Mouse (Mus musculus): Measurements from ENCODE around the gene Pde4d.

Gene Pde4d

GRCm38 (mm10) chr13:108490872-108491271, 41.1 kb downstream of the Pde4d start:
- no peak for DNase-seq (ENCODE audit: low spot score)

GRCm38 (mm10) chr13:108492886-108493285, 43.1 kb downstream of the Pde4d start:
- no peak for DNase-seq (ENCODE audit: low spot score)

GRCm38 (mm10) chr13:108494365-108494764, 44.6 kb downstream of the Pde4d start:
- no peak for DNase-seq (ENCODE audit: low spot score)

DNA sequence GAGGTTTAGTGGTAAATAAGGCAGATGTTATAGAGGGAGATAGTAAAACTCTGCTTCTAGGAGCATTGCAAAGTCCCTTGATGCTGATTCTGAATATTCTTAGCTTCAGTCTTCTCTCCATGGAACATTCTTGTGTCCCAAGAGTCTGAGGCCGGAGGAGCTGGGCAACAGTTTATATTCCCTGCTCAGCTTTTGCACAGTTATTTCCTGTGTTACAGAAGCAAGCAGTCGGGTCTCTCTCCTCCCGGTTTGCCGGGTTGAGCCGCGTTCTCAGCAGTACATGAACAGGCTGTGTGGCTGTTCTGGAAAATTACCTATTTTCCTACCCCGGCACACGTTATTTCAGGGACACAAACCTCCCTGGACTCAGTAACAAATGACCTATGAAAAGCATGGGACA, 48.0 kb downstream of the Pde4d start:
- no peak for DNase-seq (ENCODE audit: low spot score)

DNA sequence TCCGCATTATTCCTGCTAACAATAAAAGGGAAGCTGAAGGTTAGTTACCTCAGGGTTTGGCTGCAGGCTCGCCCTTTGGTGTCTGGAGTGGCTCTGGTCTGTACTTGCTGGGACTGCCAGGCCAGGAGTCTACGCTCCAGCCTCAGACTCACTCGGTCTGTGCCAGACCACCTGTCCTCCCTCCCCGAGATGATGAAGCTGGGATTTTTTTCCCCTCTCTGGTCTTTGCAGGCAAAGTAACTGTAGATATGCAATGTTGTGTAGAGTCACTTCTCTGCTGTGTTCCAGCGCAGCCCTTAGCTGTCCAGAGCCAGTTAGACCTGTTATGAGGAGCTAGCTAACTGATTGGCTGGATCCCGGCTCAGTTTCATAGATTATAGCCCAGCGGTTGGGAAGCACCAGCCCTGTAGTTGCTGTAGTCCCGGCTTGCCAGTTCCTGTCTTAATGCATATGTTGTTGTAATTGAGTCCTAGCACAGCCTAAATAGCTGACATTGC, 48.5 kb downstream of the Pde4d start:
- no peak for DNase-seq (ENCODE audit: low spot score)

DNA sequence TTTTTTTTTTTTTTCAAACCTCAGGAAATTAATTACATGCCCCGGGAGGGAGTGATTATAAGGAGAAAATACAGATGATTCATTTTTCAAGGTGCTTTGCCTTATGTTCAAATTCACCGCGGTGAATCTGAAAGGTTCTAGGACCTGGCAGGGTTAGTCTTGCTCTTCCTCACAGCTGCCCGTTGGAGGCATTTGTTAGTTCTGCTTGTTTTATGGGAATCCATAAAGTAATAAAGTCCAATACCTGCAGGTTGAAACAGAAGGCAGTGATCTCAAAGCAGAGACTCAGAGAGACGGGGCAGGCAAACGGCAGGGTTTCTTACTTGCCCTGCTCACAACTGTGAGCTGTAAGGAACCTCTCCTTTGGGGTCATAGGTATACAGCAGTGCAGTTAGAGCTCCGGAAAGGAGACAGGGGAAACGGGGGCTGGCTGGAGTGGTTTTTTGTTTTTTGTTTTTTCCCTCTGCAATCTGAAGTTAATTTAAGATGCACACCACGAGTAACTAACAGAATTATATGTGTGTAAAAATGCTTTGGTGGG, 49.1 kb downstream of the Pde4d start:
- DNase-seq (ENCODE audit: low spot score): no peak

DNA sequence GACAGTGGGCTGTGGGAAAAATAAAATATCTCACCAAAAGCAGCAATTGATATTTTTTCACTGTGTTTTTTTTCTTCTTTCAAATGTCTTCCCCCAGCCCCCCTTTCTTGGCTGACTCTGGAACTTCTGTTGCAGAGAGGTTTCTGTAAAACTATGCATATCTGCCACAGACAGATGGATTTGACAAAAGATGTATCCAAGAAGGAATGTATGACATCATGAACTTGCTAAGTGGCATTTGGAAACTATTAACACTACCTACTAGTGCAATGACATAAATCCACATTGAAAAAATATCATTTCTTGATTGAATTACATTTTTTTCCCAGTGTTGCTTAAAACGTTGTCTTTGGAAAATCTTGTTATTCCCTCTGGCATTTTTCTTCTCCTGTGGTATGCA, 51.6 kb downstream of the Pde4d start:
- DNase-seq (ENCODE audit: low spot score): no peak

DNA sequence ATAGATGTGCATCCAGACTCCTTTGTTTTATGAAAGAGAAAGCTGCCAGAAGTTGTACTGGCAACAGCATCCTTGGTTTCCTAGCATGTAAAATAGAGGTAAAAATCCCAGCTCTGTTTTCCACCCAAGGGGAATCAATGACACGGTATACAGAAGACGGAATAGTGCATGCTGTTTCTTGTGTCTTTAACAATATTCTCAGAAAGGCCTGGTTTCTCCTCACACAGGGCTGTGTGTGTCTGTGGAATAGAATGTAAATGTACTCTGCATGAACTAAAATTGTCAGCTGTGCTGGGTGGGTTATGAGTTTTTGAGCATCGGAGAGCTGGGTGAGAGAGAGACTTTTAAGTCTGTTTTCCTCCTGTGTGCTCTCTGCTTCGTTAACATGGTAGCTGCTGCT, 74.8 kb downstream of the Pde4d start:
- DNase-seq (ENCODE audit: low spot score): no peak

GRCm38 (mm10) chr13:108524969-108525368, 75.2 kb downstream of the Pde4d start:
- DNase-seq (ENCODE audit: low spot score): no peak

DNA sequence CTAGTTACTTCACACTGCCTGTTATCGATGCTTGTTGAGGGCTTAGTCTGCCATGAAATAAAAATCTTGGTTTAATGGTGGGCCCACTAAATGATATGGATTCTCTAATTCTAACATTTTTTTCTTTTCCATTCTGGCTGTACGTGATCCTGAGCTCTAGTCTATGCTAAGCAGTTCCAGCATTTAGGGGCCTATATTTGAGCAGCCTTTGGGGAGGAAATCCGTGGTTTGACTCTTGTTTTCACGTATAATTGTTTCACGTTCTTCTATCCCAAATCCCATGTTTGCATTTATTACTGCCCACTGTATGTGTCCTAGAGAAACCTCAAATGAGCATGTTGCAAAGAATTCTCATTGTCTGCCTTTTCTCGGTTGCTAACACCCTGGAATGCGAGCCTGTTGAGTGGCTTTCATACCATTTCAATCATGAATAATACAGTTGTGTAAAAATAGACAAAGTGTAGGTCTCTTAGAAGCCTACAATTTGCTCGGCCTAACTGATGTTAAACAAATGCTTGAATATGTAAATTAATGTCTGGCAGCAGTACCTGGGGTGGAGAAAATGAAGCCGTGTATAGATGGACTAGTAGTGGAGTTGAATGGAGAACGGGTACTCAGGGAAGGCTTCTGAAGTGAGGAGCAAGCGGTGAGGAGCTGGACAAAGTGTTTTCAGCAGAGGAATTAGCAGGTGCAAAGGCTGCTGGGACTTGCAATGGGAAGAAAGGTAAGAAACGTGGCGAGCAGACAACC, 76.7 kb downstream of the Pde4d start:
- DNase-seq (ENCODE audit: low spot score): no peak

DNA sequence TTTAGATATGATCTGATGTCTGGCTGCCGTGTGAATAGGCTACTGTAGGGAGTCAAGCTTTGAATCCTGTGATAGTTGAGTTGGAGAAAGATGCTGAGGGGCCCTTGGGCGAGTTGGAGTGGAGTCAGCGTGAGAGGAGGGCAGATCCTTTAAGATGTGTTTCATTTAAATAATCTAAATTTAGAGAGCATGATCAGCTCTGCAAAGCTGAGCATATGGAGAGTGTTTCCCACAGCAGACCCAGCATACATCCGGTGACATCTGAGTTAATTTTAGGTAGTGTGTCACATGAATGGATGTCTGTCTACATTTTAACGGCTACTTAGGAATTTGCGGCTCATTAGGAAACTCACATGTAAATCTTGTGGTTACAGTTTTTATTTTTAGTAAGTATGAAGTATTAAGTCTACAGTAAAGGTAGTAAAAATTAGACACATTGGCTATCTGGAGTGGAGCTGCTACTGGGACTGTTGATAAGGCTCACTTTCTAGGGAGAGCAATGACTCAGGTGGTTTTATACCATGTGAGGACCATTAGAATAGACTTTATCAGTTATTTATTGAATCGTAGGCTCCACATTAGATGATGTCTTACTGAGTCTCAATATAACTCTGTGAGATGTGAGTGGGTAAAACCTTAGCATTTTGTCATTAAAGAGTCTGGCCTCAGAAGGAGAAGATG, 77.5 kb downstream of the Pde4d start:
- no peak for DNase-seq (ENCODE audit: low spot score)

DNA sequence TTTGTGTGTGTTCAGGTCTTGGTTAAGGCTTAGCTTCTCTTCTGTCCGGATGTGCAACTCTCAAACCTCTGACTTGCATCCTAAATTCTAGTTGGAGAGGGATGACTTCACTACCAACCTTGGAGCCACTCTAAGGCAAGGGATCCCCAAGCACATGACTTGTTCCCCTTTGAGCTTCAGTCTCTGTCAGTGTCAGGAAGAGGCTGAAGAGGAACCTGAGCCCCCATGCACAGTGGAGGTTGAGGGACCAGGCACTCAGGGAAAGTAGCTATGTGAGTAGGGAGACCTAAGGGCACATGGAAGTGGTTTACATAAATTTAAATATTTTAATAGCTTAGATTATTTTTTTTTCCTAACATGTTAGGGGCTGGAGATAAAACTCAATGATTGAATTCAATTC, 78.6 kb downstream of the Pde4d start:
- DNase-seq (ENCODE audit: low spot score): no peak

GRCm38 (mm10) chr13:108532875-108533274, 83.1 kb downstream of the Pde4d start:
- no peak for DNase-seq (ENCODE audit: low spot score)

DNA sequence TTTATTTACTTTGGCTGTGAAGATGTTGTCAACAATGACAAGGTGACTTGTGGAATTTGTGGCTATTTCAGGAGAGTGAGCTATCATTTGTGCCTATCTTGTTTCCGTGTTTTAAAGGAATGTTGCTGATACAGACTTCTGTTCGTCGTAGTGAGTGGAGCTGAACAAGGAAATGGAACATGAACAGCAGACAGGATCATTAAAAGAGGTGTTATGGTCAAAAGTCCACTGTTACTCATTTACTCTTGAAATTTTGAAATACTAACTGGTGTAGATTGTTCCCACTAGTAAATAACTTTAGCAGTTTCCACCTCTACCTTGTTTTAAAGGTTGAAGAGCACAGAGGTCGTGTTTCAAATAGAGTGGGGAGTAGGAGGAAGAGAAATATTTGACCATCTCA, 86.7 kb downstream of the Pde4d start:
- no peak for DNase-seq (ENCODE audit: low spot score)

- DNase-seq (ENCODE audit: low spot score): no peak
Measured at GRCm38 (mm10) chr13:108536951-108537350, 87.2 kb downstream of the Pde4d start.

GRCm38 (mm10) chr13:108538760-108539369, 89.1 kb downstream of the Pde4d start:
- DNase-seq (ENCODE audit: low spot score): no peak

- DNase-seq (ENCODE audit: low spot score): no peak
Measured at GRCm38 (mm10) chr13:108541488-108541887, 91.7 kb downstream of the Pde4d start.

- no peak for DNase-seq (ENCODE audit: low spot score)
Measured at GRCm38 (mm10) chr13:108542342-108542761, 92.6 kb downstream of the Pde4d start.

DNA sequence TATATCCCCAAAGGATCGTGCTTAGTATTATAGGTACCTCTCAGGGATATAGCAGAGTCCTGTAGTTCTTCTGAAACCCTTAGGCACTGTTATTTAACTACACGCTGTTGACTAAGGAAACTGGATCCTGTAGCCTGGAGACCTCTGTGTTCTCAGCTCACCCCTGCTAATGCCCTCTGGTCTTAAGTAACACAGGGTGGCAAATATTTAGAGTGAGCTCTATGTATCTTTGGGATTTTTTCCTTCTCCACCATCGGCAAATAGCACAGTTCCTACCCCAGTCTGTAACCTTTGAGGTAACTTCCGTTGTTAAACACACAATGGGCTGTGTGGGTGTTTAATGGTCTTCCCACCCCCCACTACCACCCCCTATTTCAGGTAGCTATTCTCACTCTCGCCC, 102.5 kb downstream of the Pde4d start:
- DNase-seq (ENCODE audit: low spot score): no peak

DNA sequence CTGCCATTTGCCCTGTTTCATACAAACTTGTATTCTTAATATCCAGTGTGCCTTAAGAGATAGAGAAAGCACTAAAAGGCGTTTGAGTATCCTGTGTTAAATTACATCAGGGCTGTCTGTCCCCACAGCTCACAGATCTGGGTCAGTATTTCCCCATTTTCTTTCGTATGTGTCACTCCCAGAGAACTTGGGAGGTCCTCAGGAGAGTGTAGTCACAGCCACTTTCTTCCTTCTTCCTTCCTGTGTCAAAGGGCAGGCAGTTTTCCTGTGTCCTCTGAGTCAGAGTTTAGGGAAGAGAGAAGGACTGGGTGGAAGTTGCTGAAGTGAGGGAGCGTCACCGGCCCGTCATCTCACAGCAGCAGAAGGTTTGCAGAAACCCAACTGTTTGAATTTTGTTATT, 103.2 kb downstream of the Pde4d start:
- no peak for DNase-seq (ENCODE audit: low spot score)

DNA sequence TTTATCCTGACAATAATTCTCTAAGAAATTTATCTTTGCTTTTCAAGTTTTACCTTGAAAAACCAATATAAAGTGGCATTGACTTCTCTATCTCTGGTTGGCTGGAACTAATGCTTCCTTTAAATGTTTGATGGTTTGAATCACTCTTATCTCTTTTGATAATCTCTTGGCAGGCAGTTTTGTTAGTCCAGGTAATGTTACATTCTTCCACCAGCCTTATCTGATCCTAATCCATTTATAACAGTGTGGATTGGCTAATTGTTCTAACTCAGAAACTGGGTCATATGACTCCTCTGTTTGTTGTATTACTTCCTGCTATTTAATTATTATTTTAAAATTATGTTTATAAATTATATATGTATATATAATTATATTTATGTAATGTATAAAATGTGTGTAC, 105.2 kb downstream of the Pde4d start:
- no peak for DNase-seq (ENCODE audit: low spot score)

DNA sequence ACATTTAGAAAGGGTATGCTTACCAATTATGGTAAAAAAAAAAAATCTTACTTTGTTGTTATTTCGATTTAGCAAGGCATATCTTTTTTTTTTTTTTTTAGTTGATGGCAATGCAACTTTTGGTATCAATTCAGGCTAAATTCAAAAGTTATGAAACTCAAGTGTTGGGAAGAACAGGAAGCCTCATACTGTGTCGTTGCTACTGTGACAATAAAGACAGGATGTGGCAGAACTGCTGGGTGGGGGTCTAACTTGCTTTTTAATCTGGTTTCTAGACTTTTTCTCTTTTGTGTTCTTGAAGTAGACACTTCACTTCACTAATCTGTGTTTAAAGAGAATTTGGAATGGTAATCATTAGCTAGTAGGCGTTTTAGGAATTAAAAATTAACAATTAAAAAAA, 147.2 kb downstream of the Pde4d start:
- DNase-seq (ENCODE audit: low spot score): no peak

- DNase-seq (ENCODE audit: low spot score): no peak
Measured at GRCm38 (mm10) chr13:108598673-108599072, 148.9 kb downstream of the Pde4d start.

Measured in layer of hippocampus, adult 9-10 months (tissue).